Mouse (Mus musculus): ENCODE results near the gene Cdh1. TPM values are rescaled to one million over a fixed set of nuclear protein-coding genes. Genes with fewer than 3 reads are reported as not detected.

The Cdh1 gene
- polyA plus RNA-seq, 1 experiment from 2014 or later = 3.2 TPM

- Histone ChIP-seq H3K27ac (replicated peaks) (no peak overlapping the region), H3K4me3 (no peak overlapping the region), H3K9me3 (no peaks in the 10 kb centered on the region), H3K9ac (no peak overlapping the region), H3K27me3 (replicated peaks) (no peaks in the 10 kb centered on the region), H3K4me2 (no peak overlapping the region), H3K36me3 (0 out of 2 replicates have a peak, but pooled peaks cover 8% of the 10 kb centered on the region), H3K4me1 (peaks cover 29% of the 10 kb centered on the region)
- no peak for ATAC-seq (ENCODE audit: extremely low read depth, insufficient number of reproducible peaks, low FRiP score, low TSS enrichment)
- 86% methylated on average over 2 of the region's 2 CpGs for WGBS
Measured at GRCm38 (mm10) chr8:106710002-106710401, 106.9 kb downstream of the Cdh1 start.

- ATAC-seq (ENCODE audit: extremely low read depth, insufficient number of reproducible peaks, low FRiP score, low TSS enrichment) = no peak
- Histone ChIP-seq H3K4me1 (peaks cover 21% of the 10 kb centered on the region), H3K4me2 (no peak overlapping the region), H3K27me3 (replicated peaks) (no peaks in the 10 kb centered on the region), H3K4me3 (no peak overlapping the region), H3K9ac (no peak overlapping the region), H3K9me3 (no peaks in the 10 kb centered on the region), H3K36me3 (0 out of 2 replicates have a peak, but pooled peaks cover 5% of the 10 kb centered on the region), H3K27ac (replicated peaks) (no peak overlapping the region; the same call in 1 of the 2 replicates)
- WGBS = 88% methylated on average over 3 of the region's 3 CpGs
Measured at GRCm38 (mm10) chr8:106712487-106712886, 109.3 kb downstream of the Cdh1 start.

GRCm38 (mm10) chr8:106714297-106714696 lies 111.1 kb downstream of the Cdh1 start:
- Histone ChIP-seq H3K27me3 (replicated peaks) (no peaks in the 10 kb centered on the region), H3K4me2 (no peak overlapping the region), H3K27ac (replicated peaks) (peak overlapping the region; percentile 83), H3K4me3 (no peak overlapping the region), H3K36me3 (0 out of 2 replicates have a peak, but pooled peaks cover 5% of the 10 kb centered on the region), H3K9me3 (no peaks in the 10 kb centered on the region), H3K9ac (peak overlapping the region; percentile 66), H3K4me1 (peaks cover 27% of the 10 kb centered on the region)
- no peak for ATAC-seq (ENCODE audit: extremely low read depth, insufficient number of reproducible peaks, low FRiP score, low TSS enrichment)
- 32% methylated on average over 4 of the region's 4 CpGs for WGBS

- H3K36me3 ChIP-seq = peaks cover 16% of the 10 kb centered on the region
- peaks cover 32% of the 10 kb centered on the region for H3K4me1 ChIP-seq
- 0 out of 2 replicates have a peak overlapping the region, but pooled peaks have one; percentile 2 for H3K27ac ChIP-seq (replicated peaks)
- no peaks in the 10 kb centered on the region for H3K9me3 ChIP-seq
- peak overlapping the region; percentile 22 for H3K4me3 ChIP-seq
- H3K27me3 ChIP-seq (replicated peaks) = no peaks in the 10 kb centered on the region
- no peak; the same call in 1 of the 2 replicates for ATAC-seq (ENCODE audit: extremely low read depth, insufficient number of reproducible peaks, low FRiP score, low TSS enrichment)
- peak overlapping the region; percentile 53 for H3K4me2 ChIP-seq
- WGBS = 14% methylated on average over 17 of the region's 17 CpGs
- peak overlapping the region; percentile 69 for H3K9ac ChIP-seq
Measured at GRCm38 (mm10) chr8:106718091-106718500, 114.9 kb downstream of the Cdh1 start.

Other genes with a start within 250 kb of the Cdh1 start
- gene Zfp90, start 188.0 kb upstream of the Cdh1 start, polyA plus RNA-seq (2015; fragmentation: Nextera tagmentation; extraction: Ambion mirVana) = 13.9 and 15.3 TPM in 2 replicates
- not detected in 2 replicates for gene 6030452D12Rik, start 102.8 kb upstream of the Cdh1 start, polyA plus RNA-seq (2015; fragmentation: Nextera tagmentation; extraction: Ambion mirVana)
- gene Cdh3, start 92.5 kb upstream of the Cdh1 start, polyA plus RNA-seq (2015; fragmentation: Nextera tagmentation; extraction: Ambion mirVana) = 29.5 and 32.0 TPM in 2 replicates
- 6.0 and 11.9 TPM in 2 replicates for gene Gm10073, start 29.9 kb upstream of the Cdh1 start, polyA plus RNA-seq (2015; fragmentation: Nextera tagmentation; extraction: Ambion mirVana)
- gene Tango6, start 79.7 kb downstream of the Cdh1 start, polyA plus RNA-seq (2015; fragmentation: Nextera tagmentation; extraction: Ambion mirVana) = 6.4 and 7.6 TPM in 2 replicates